Mouse (Mus musculus) brain, embryonic 14.5 days (tissue): Measurements from ENCODE around the gene Abca1.

Experiments
- CTCF ChIP-seq: fragments of 200-500 bp; IDR thresholded peaks from 2 replicates; pipeline ENCODE4 v1.5.1; 2012; ENCODE audit warnings: inconsistent platforms, mild to moderate bottlenecking, moderate library complexity, borderline replicate concordance; ENCODE audit not compliant: insufficient read depth, insufficient read length; ENCODE audit errors: extremely low read depth
- POLR2A ChIP-seq: fragments of 200-500 bp; IDR thresholded peaks from 2 replicates; pipeline ENCODE4 v1.6.1; 2012; ENCODE audit warnings: mild to moderate bottlenecking, inconsistent platforms, borderline replicate concordance; ENCODE audit not compliant: poor library complexity, insufficient read depth, insufficient read length, severe bottlenecking; ENCODE audit errors: extremely low read depth

DNA sequence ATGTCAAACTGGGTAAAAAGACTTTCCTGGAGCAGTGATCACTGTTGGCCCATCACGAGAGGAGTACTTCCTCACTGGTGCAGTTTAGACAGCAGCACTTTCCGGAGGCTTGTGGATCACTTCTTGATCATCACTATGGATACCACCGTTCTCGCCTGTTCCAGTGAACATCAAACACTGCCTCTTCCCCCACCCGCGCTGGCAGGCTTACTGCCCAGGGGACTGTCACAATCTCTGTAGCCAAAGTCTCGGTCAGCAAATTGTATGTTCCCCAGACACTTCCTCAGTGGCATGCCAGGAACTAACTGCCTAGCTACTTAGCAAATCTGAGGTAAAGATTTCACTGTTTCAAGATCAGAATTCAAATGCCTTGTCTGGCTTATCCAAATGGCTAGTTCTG lies 32.9 kb downstream of the Abca1 start:
- TF ChIP-seq CTCF: no peak
- no peak for TF ChIP-seq POLR2A
